Mouse (Mus musculus): ENCODE data around the gene Rhbdf2.

The Rhbdf2 gene

DNA sequence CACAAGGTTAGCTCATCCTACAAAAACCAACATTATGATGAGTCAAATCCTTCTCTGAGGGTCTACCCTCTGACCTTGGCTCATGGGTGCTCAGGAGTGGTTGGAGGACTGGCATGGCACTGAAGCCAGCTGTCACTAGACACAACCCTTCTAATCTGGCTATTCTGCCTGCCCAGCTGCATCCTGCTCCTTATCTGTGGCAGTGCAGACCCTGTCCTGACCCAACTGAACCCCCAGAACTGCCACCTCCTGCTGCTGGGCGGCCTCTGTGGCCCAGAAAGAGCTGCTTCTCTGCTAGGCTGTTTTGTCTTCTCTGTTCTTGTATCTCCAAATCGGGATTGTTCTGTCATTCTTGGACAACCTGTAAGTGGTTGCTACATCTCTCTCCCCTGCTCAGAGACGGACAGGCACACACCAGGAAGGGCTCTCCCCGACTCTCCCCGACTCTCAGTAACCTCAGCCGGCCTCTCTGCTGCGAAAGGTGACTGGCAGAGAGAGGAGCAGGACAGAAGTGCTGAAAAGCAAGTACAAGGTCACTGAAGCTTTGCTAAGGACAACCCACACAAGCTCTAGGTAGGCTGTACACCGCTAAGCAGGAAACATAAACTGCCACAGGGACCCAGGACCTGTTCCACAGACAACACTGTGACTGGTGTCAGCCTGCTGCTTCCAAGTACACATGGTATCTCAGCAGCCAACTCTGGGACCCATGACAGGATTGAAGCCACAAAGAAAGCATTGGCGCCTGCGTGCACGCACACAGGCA lies 77.4 kb downstream of the Rhbdf2 start:
- DNase-seq (ENCODE audit: low spot score) = no peak

DNA sequence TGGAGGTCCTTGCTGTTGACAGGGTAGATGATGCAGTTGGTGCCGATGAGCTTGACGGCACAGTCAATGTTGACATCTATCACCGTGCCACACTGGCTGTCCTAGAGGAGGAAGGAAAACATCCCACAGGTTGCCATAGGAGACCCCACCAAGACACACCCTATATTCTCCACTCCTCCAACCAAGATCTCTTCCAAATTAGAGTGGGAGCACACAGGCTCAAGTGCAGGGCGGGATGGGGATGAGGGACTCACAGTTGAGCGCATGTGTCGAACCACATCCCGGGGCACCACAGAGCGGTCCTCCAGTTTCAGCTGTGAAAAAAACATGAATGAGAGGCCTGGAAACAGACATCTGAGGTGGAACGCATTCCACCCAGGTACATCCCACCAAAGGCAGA lies 78.0 kb downstream of the Rhbdf2 start:
- no peak for DNase-seq (ENCODE audit: low spot score)

Data from ovary, postnatal 14 days (tissue).